Mouse (Mus musculus) ES-E14 (cell line): ENCODE measurements around the gene Igfals.

Experiments
- CHD2 ChIP-seq: IDR thresholded peaks from 2 replicates; pipeline ENCODE4 v1.6.1; 2014; ENCODE audit warnings: mild to moderate bottlenecking, low read depth, low read length, inconsistent platforms
- HCFC1 ChIP-seq: IDR thresholded peaks from 2 replicates; pipeline ENCODE4 v1.6.1; 2012; ENCODE audit warnings: low read length, inconsistent platforms, borderline replicate concordance; ENCODE audit not compliant: insufficient read depth
- MAFK ChIP-seq: IDR thresholded peaks from 2 replicates; pipeline ENCODE4 v1.6.1; 2014; ENCODE audit warnings: mild to moderate bottlenecking, low read depth, low read length, inconsistent platforms; ENCODE audit not compliant: insufficient read depth
- ZC3H11A ChIP-seq: IDR thresholded peaks from 2 replicates; pipeline ENCODE4 v1.6.1; 2012; ENCODE audit warnings: low read depth, mild to moderate bottlenecking, inconsistent platforms, low read length, borderline replicate concordance
- ZNF384 ChIP-seq: IDR thresholded peaks from 2 replicates; pipeline ENCODE4 v1.6.1; 2012; ENCODE audit warnings: low read depth, low read length, inconsistent platforms

DNA sequence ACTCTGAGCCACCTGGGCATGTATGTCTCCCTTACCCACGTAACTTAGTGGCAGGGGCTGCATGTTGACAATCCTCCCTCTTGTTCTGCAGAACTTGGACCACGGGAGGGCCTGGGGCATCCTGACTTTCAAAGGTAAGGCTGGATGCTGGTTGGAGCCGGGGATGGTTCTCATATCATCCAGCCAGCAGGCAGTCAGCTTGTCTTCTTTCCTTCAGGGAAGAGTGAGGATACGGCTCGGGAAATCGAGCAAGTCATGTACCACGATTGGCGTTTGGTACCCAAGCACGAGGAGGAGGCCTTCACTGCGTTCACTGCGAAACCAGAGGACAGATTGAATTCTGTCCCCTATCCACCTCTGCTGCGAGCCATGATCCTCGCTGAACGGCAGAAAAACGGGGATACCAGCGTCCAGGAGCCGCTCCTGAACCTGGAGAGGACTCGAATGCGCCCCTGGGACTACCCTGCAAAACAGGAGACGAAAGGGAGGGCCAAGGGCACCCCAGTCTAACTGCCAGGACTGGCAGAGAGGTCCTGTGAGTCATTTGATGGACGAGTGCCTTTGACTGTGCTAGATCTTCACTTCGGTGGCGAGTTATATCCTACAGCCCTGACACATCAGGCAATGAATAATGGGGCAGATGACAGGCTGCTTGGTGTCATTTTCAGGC, 29.9 kb downstream of the Igfals start:
- no peak for TF ChIP-seq HCFC1
- no peak for TF ChIP-seq ZNF384
- no peak for TF ChIP-seq CHD2
- no peak for TF ChIP-seq ZC3H11A
- no peak for TF ChIP-seq MAFK
